Mouse (Mus musculus) liver, adult 10 weeks (tissue): ENCODE data around the gene Ear2. TPM values are rescaled to one million over a fixed set of nuclear protein-coding genes. Genes with fewer than 3 reads are reported as not detected.

ENCODE experiments used
- polyA plus RNA-seq: library from polyadenylated mRNA; stranded (reverse); fragments of 350-450 nt; fragmentation: Illumina TruSeq; extraction: RNeasy Lipid Tissue Mini Kit (QIAGEN cat#74804); gene quantifications from one replicate; pipeline ENCODE4 v1.2.3, GENCODE M21; 2014; ENCODE audit warnings: low read depth, low replicate concordance

Ear2 gene
- polyA plus RNA-seq = 11.1 TPM

GRCm38 (mm10) chr14:44102354-44102753 lies at the start of gene Ear2:
Gene Ear2, plus strand, starts transcription at chr14:44102654.

GRCm38 (mm10) chr14:44123551-44123950 lies 21.1 kb downstream of the Ear2 start, which contains the start of gene Gm3327:
Gene Gm3327, plus strand, starts transcription at chr14:44123851.

Other genes starting within 250 kb of the Ear2 start
- not detected for gene Ear1, start 227.1 kb upstream of the Ear2 start, polyA plus RNA-seq
- gene Ear10, start 179.1 kb upstream of the Ear2 start, polyA plus RNA-seq = not detected
- gene Gm8113, start 177.3 kb upstream of the Ear2 start, polyA plus RNA-seq = 0.48 TPM
- not detected for gene Ang5, start 145.6 kb upstream of the Ear2 start, polyA plus RNA-seq
- not detected for gene Ang6, start 100.4 kb upstream of the Ear2 start, polyA plus RNA-seq
- not detected for gene Gm3327, start 21.2 kb downstream of the Ear2 start, polyA plus RNA-seq
- gene Gm8212, start 95.0 kb downstream of the Ear2 start, polyA plus RNA-seq = not detected
- not detected for gene 4930503E14Rik, start 110.6 kb downstream of the Ear2 start, polyA plus RNA-seq
- gene Gm8220, start 182.9 kb downstream of the Ear2 start, polyA plus RNA-seq = not detected
- gene Gm5930, start 235.9 kb downstream of the Ear2 start, polyA plus RNA-seq = not detected